Mouse (Mus musculus) right cerebral cortex, postnatal 36 days (tissue): ENCODE data around the gene Ctsw.

Experiments used
- DNase-seq, 2 experiments: peaks; one replicate each; pipeline ENCODE4 v3.0.0; 2022; ENCODE audit warnings: low spot score in 2 of 2, mixed read lengths in 1 of 2

The Ctsw gene

DNA sequence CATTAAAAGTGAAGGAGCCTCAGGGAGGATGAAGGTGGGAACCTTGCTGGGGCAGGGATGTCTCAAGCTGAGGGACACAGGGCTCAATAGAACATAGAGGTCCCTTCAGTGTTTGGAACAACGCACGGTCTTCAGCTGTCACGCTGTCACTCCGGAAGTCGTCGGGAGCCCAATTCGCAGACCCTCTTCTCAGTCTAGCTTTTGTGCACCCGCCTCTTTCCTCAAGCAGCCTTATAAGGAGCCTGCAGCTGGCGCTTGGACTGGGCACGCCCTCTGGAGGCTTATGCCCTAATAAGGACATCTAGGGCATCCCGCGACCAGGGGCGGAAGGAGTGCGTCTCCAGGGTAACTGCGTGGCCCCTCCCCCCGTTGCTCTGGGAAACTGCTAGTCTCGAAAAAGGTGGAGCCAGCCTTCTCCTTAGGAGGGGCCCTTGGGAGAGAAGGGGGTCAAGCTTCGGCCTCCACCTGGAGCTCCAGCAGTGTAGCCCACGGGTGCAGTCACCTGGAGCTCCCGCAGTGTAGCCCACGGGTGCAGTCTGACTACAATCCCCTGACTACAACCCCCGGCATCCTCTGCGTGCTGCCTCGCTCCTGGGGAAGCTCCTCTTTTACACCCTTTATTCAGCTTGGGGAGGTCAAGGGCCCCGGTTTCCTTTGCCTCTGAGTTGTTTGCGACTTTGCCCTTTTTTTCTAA lies 20.7 kb upstream of the Ctsw start:
- peak; percentile 97 for DNase-seq

DNA sequence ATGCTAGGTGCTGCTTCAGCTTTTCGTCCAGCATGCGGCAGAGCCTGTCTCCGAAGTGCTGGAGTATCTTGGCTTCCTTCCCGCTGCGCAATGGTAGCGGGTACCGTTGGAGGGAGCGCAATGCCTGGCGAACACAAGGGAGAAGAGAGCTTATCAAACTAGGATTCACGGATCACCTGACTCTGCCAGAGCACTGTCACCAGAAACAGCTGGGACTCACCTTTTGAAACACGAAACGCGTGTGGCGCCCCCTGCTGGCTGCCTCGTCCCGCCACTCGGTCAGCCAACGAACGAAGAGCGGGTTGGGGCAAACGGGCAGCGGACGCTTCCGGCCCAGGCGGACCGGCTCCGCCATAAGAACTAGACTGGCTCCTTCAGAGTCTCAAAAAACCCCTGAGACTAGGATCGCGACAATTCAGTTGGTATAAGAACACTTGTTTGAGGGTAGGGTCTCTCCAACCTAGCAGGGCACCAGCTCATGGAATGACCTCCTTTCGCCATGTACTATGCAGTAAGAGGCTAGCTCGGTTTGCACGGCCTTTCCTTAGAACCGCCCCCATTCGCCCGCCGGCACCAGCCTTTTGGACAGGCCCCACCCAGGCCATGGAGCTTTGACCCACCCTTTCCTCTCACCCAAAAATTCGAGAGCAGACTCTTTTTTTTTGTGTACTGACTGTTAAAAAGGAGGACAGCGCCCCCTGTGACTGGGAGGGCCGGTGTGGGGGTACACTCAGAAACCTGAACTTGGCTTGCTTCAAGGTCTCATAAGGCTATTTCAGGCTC lies 19.7 kb upstream of the Ctsw start, which contains the start of gene Mus81:
Mus81 (minus strand) TSS at position 635 of the 783 bp plus-strand sequence.
- peak; percentile 90 to 91 for DNase-seq

DNA sequence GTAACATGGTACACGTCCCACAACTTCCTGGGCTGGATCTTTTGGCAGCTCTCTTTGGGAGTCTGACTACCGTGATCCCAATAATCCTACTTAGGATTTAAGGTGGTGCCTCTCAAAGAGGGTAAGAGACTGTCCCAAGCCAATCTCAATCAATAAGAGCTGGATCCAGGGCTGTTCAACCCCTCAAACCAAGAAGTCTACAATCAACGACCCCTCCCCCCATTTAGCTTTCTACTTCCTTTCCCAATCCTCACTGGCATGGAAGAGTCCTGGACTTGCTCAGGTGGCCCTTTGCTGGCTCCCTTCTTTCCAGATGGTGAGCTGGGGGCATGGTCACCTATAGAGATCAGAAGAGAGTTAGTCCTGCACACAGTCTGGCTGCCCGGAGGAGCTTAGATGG lies 18.5 kb upstream of the Ctsw start:
- no peak for DNase-seq

DNA sequence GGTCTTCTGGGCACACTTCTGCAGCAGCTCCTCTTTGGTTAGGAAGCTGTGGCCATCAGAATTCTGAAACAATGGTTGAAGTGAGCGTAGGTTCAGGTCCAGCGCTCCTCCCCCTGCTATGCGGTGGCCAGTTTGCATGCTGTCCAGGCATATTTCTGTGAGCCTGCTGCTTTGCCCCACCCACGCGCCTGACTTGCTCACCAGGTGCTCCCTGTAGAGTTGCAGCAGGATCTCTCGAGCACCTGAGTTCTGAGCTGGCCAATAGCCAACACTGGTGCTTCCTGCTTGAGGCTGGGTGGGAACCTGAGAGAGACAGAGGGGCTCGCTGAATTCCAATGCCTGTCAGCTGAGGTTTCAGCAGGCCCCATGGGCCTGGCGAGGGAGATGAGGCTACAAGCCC lies 18.0 kb upstream of the Ctsw start:
- no peak for DNase-seq

DNA sequence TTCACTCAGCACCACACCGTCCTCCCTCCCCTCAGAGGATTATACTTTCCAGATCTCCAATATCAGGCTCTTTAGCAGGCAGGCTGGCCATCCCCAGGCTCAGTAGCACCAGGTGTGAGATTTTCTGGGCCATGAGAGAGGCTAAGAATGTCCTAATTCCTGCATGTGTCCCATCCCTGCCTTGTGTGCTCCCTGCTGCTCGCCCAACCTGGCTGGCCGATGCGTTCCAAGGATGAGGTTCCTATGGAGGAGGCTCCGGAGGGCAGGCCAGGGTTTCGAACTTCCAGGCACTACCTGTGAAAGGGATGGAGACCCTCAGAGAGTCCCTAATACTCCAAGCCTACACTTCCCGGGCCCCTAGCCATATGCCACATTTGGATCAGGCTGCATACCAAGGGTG lies 17.5 kb upstream of the Ctsw start:
- DNase-seq = no peak

DNA sequence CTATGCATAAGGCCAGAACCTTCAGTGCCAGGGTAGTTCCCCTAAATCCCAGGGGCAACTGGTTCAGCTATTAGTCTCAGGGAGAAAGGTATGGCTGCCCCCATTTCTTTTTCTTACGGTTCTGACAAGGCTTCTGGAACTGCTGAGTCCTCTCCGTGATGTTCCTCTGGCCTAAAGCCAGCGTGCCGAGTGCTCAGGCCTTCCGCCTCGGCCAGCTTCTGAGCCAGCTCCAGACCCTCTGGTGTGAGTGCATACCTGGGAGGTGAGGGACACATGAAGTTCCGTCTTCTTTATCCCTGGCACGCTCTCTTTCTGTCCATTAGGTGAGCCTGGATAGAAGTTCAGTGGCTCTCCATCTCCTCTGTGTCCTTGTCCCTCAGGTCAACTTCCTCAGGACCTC lies 17.1 kb upstream of the Ctsw start:
- DNase-seq = no peak

DNA sequence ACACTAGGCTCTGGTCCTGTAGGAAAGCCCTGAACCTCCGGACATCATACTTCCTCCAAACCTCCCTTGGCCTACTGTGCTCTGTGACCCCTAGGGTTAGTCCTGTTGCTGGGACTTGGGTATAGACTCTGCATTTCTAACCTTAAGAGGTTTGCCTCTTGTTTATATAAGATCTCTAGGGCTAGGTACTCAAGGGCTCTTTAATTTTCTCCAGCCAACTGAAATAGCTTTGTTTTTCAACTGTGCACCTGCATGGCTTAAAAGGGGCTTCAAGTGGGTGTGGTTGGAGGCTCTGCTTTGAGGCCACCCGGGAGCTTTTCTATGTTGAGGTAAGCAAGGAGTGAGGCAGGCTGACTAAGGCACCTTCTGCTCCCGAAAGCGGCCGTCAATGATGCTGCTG lies 16.2 kb upstream of the Ctsw start:
- DNase-seq = no peak

DNA sequence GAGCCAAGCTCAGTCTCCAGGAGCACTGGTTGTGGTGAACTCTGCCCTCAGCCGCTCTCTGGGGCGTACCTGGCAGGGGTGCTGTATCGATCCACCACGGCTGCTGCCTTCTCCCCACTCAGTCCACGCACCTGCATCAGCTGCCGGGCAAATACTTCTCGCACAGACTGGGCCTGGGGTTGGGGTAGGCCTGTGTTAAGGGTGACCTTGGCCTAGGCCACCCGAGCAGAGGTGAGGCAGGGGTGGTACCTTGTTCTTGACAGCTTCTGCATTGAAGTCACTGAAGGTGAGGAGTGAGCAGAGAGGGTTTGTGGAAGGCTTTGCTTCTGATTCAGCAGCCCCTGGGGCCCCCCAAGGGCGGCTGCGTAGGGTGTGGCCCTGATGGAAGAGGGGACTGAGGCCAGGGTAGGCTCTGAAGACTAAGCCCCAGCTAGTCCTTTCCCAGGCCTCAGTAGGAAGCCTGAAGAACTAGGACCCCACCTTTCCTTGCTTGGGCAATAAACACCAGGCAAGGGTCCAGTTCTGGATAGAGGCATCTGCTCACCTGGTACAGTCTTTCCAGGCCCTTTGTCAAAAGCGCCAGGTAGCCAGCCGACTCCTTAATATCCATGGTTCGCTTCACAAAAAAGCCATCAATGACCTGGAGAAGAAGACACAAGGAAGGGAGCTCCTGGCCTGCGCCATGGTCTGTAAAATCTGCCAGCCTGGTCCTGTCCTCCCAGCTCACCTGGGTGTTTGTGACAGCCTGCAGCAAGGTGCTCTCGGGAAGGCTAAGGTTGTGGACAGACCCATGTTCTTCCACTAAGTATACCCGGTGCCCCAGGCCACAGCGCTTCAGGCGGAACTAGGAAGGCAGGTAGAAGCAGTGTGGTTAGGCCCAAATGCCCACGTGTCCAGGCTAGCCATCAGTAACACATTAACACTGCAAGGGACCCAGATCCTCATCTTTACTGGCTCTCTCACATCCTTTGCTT lies 15.4 kb upstream of the Ctsw start:
- DNase-seq = no peak

DNA sequence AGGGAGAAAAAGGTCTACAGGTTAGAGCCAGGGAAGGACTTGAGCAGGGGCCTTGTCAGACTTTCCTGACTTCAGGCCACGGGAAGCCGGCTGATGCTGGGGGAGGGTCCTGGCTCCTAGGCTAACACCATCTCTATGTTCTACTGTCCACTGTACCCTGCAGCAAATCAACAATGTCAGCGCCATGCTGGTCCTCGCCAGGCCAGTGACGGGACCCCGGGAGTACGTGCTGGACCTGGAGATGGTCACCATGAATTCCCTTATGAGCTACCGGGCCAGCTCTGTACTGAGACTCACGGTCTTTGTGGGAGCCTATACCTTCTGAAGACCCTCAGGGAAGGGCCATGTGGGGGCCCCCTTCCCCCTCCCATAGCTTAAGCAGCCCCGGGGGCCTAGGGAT lies 13.1 kb upstream of the Ctsw start:
- DNase-seq = no peak

DNA sequence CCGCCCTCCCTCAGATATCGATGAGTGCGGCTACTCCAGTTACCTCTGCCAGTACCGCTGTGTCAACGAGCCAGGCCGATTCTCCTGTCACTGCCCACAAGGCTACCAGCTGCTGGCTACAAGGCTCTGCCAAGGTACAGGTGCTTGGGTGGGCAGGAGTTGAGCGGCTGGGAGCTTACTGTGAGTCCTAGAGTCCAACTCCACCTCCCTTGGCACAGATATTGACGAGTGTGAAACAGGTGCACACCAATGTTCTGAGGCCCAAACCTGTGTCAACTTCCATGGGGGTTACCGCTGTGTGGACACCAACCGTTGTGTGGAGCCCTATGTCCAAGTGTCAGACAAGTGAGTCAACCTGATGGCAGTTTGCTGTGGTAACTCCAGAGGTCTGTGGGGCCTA lies 11.7 kb upstream of the Ctsw start:
- no peak for DNase-seq

DNA sequence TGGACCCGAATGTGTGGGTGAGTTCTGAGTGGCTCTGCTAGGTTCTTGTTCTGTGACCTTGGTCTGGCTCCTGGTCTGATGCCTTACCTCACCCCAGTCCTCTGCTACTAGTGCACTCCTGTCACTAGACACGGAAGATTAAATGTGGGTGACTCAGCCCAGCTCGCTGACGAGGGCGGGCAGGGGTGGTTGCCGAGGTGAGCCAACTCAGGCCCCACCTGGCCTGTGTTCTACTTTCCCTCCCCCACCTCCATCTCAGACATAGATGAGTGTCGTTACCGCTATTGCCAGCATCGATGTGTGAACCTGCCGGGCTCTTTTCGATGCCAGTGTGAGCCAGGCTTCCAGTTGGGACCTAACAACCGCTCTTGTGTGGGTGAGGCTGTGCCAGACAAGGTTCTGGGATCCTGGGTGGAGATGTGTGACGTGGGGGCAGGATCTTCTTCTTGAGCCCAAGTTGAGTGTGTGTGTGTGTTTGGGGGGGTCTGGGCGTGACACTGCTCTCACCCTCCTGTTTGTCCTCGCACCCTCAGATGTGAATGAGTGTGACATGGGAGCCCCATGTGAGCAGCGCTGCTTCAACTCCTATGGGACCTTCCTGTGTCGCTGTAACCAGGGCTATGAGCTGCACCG lies 9.5 kb upstream of the Ctsw start:
- DNase-seq = no peak

DNA sequence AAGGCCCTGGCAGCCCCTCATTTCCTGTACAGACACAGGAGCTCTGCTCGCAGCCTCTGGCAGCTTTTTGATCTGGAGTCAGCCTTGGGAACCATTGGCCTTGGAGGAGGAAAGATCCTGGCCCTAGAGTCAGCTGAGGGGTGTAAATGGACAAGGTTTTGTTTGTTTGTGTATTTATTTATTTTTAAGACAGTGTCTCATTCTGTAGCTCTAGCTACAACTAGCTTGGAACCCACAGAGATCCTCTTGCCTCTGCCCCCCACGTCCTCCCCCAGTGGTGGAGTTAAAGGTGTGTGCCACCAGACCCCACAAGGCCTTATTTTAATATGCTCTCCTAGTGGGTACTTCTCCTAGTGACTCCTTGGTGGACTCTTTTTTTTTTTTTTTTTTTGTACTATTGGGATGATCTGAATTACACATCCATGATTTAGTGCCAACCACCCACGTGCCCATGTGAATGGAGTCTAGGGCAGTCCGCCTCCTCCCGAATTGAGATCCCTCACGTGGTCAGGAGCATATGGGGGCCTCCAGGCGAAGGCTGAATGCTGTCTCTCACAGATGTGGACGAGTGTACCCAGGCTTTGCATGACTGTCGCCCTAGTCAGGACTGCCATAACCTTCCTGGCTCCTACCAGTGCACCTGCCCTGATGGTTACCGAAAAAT lies 8.8 kb upstream of the Ctsw start:
- DNase-seq = no peak

DNA sequence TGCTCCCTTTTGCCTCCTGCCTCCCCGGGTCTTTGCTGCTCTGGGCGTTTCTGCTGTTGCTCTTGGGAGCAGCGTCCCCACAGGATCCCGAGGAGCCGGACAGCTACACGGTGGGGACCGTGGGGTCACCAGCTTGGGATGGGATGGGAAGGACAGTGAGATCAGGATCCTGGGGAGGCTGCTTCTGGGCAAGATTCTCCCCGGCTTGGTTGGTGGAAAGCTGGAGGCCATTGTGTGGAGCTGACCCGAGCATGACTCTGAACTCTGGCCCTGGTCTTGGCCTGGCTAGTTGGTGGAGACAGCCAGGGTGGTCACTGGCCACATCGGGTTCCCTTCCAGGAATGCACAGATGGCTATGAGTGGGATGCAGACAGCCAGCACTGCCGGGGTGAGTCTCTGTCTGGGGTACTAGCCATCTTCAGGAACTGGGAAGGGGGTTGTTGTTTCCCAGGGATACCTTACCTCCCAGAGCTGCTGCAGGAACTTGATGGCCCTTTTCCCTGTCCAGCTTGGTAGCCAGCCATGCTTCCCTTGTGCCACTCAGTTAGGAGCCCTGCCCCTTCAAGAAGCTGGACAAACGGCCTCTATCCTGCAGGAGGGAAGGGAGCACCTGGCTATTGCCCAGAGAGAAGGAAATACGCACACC lies 6.9 kb upstream of the Ctsw start:
- DNase-seq = no peak

DNA sequence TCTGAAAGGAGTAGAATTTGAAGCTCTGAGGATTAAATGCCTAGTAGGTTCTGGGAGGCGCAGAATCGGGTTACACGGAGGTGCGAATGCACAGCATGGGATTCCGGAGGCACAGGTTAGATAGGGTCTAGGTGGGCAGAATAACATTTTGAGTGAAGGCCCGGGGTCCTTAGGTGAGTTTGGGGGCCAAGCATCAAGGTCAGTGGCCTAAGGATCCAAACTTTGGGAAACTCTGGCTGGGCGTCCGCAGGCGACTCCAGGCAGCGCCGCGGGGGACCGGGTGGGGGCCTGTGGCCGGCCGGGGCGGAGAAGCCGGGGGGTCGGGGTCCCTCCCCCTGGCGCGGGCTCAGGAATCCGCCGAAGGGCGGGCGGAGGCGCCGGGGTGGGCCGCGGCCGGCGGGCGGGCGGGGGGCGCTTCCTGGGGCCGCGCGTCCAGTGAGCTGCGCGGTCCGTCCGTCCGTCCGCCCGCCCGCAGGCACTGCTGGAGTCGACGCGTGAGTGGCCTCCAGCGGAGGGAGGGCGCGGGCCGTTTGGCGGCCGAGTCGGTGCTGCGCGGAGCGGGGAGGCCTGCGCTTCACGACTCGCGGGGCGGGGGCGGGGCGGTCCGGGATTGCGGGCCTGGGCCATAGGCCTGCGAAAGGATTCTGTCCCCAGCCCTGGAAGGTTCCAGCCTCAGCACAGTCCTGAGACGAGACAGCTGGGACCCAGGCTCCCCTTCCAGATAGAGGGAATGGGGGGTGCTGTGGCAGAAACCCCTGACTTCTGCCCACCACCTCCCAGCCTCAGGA lies 6.2 kb upstream of the Ctsw start:
- DNase-seq = no peak

DNA sequence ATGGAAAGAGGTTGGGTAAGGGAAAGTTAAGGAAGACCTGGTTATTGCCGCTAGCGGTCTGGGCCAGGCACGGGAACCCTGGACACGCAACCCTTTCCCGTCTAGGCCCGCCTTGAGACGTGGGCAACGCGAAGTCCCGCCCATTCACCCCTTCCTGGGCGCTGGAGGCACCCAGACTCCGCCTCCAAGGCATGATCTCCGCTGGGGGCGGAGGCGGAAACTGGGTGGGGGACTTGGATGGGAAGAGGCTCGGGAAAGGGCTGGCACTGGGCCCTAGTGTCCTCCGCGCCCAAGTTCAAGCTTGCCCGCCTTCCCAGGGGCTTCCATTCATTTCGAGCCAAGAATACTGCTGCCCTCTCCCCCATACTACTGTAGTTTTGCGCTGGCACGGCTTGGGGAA lies 5.4 kb upstream of the Ctsw start, which contains the start of gene Efemp2:
Efemp2 (plus strand) TSS at position 235 of the 400 bp plus-strand sequence.
- peak in 1 of 2 experiments; percentile 48 for DNase-seq

DNA sequence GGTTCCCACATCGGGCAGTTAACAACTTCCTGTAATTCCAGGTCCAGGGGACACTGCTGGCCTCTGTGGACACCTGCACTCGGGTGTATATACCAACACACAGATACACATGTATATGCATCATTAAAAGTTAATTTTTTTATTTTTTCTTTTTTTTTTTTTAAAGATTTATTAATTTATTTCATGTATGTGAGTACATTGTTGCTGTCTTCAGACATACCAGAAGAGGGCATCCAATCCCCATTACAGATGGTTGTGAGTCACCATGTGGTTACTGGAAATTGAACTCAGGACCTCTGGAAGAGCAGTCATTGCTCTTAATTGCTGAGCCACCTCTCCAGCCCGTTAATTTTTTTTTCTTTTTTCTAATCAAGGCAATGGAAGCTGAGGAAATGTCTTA lies 4.5 kb upstream of the Ctsw start:
- no peak for DNase-seq

DNA sequence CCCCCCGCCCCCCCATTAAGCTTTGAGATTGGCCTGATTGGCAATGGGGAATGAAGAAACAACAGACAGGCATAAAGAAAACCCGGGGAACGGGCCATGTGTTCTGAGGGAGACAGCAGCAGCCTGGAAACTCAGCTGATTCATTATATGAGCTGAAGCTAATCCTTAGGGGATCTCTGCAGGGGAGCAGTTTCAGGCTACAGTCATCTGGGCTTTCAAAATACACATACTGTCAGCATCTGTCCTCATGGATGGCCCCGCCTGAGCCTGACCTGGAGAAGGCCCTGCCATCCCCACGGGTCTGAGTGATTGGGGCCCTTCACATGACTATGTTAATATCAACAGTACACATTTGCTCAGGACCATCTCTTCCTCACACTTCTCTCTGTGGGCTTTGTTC lies 3.5 kb upstream of the Ctsw start:
- no peak for DNase-seq

DNA sequence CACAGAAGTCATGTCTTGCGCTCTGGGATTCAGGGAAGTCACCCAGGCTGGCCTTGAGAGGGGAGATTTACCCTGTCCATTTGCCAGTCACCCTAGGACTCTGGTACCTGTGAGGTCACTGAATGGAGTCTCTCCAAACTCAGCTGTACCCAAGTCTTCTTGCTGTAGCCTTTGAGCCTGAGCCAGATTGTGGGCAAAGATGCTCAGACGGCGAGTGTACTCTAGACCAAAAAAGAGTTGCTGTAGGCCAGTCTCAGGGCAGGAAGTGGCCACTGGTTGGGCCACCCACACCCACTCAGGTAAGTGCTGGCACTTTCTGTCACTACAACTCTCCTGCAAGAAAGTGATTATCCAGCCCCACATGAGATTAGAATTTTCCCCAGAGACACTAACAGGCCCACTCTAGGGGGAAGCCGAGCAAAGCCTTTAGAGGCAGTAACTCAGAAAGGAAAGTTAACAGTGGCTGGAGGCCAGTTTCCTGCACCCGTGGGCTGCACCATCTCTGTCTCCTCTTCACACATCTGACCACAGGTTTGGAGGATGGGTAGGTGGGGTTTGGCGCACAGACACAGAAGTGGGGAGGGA lies 1.3 kb downstream of the Ctsw start:
- no peak for DNase-seq

DNA sequence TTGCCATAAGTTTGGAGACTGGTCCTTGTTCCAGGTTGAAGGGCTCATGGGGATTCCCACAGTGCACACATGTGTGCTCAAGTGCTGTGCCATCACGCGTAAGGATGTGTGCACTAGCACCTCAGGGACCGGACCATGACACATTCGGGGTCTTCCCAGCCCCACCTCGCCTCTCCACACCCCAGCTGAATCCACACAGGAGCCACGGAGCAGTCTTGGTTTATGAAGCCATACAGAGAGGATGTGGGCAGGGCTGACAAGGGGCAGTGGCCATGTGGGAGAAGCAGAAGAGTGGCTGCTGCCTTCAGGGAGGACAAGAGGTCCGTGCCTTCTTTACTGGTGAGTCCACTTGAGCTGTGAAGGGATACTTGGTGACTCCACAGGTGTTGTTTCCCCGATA lies 3.3 kb downstream of the Ctsw start:
- no peak for DNase-seq
